Mouse (Mus musculus): ENCODE measurements around the gene Olfr1370. TPM values are rescaled to one million over a fixed set of nuclear protein-coding genes. Genes with fewer than 3 reads are reported as not detected.

Olfr1370 gene
- polyA plus RNA-seq, 1 experiment from 2014 or later: not detected

Other genes starting within 250 kb of the Olfr1370 start
- gene Olfr1369-ps1, start 36.5 kb upstream of the Olfr1370 start, polyA plus RNA-seq (2015; fragmentation: Nextera tagmentation; extraction: Ambion mirVana): 0.06 TPM in 1 of 2 replicates, not detected in the other
- gene Olfr263, start 54.7 kb upstream of the Olfr1370 start, polyA plus RNA-seq (2015; fragmentation: Nextera tagmentation; extraction: Ambion mirVana): not detected in 2 replicates
- not detected in 2 replicates for gene Olfr1368, start 70.9 kb upstream of the Olfr1370 start, polyA plus RNA-seq (2015; fragmentation: Nextera tagmentation; extraction: Ambion mirVana)
- 139 and 140 TPM in 2 replicates for gene Trim27, start 104.5 kb upstream of the Olfr1370 start, polyA plus RNA-seq (2015; fragmentation: Nextera tagmentation; extraction: Ambion mirVana)
- not detected in 2 replicates for gene Gpx5, start 217.8 kb upstream of the Olfr1370 start, polyA plus RNA-seq (2015; fragmentation: Nextera tagmentation; extraction: Ambion mirVana)
- gene Gpx6, start 237.2 kb upstream of the Olfr1370 start, polyA plus RNA-seq (2015; fragmentation: Nextera tagmentation; extraction: Ambion mirVana): 0.28 and 0.52 TPM in 2 replicates

Measured in limb, embryonic 13.5 days (tissue).